Mouse (Mus musculus) brain, embryonic 18.5 days (tissue): ENCODE measurements around the gene Tmem199.

Source experiments
- DNase-seq: peaks from one replicate; pipeline ENCODE4 v3.0.0-alpha.2; 2012; ENCODE audit warnings: low read depth, low spot score

Tmem199 gene

DNA sequence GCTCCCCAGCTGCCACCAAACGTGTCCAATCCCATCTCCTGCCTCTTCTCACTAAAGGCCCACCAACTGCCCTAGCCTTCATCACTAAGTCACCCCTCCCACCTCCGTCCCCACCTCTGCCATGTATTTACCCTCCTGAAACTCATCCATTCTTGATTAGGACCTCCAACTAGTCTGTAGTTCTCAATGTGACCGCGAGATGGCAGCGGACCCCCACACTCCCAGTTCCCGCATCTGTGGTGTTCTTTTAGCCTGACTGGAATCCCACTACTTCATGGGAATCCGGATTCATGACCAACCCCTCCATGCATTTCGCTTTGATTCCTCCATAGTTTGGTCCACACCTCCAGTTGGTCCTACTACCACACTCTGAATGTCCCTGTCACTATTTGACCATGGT is 23.8 kb downstream of the Tmem199 start:
- DNase-seq = no peak

DNA sequence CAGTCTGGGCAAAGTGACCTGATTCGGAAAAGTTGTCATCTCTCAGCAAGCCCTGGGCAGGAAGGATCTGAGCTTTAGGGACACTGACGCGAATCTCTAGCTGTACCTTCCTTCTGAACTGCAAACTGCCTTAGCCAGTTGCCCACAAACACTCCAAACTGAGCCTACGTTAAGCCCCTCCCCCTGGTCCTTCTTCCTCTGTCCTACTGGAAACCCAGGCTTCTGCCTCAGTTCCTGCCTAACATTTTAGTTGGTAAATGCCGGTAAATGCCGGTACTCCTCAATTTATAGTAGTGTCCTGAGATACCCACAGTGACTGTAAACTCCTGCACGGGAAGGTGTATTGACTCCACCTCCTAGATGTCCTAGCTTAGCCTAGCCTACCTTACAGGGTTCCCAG is 28.3 kb downstream of the Tmem199 start:
- no peak for DNase-seq

DNA sequence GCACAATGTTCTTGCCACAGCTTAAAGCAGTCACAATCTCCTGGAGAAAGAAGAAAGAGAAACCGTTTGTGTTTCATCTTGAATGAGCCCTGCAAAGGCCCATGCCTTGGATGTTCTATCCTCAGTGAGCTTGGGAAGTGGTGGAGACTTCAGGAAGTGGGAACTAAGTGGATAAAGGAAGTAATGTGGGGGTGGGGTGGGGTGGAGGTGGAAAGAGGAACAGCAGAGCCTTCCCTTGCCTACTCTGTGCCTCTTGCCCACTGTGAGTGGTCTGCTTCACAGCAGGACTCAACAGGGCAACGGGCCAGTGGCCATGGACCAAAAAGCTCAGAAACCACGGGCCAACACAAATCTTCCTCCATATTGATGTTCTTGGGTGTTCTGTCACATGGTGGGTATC is 36.7 kb downstream of the Tmem199 start:
- no peak for DNase-seq

DNA sequence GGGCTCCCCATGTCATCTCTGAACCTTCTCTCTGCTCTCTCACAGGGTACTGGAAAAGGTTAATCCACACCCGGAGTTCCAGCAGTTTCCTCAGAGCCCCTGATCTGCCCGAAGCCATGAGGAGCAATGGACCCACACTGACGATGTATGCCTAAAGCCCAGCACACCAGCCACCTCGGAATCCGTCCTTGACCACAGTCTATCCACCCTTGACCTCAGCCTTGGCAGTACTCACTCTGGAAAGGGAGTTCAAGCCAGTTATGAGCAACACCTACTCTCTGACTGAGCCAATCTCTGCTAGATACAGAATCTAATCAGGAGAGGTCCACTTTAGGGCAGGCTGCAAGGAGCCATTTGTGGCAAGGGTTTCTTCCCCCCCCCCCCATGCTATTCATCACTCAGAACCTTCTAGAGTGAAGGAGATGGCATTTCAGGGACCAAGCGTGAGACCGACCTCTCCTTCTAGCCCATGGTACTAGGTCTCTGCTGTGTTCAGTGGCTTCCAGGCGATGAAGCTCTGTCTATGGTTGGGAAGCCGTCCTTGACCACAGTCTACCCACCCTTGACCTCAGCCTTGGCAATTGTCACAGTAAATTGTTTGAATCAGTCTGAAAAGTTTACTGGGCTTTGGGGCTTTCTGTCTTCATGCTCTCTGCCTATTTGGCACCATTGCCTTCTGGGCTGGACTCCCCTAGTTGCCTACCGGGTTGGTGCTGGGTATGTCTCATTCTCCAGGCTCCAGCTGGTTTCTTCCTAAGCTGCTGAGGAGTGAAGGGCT is 40.5 kb downstream of the Tmem199 start:
- no peak for DNase-seq

DNA sequence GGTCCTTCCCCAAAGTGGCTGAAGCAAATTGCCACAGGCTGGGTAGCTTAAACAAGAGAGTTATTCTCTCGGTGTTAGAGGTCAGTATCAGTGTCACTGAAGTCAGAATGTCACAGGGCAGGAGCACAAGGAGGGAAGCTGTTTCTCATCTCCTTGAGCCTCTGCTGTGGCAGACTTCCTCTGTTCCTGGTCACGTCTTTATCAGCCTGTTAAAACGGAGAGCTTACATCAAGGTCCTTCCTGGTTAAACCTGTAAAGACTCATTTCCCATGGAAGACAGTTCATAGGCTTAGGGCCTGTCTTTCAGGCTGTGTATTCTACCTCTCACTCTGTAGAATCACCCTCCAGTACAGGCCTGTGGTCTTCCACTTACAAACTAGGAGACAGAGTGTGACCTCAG is 44.0 kb downstream of the Tmem199 start:
- DNase-seq = no peak

DNA sequence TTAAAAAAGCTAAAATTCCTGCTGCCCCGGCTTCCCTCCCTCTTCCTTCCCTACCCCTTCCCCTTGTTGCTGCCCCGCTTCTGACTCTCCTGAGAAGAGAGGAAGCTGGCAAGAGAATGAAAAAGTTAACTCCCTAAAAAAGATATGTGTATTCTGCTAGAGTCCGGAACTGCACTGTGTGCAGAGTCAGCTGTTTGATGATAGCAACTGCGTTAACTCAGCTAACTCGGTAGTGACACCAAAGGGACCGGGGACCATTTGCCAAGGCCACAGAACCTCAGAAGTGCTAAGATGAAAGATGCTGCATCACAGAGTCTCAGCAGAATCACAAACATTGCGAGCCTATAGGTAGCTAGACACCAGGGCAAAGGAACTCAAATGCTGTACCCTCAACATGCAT is 44.5 kb downstream of the Tmem199 start:
- no peak for DNase-seq

DNA sequence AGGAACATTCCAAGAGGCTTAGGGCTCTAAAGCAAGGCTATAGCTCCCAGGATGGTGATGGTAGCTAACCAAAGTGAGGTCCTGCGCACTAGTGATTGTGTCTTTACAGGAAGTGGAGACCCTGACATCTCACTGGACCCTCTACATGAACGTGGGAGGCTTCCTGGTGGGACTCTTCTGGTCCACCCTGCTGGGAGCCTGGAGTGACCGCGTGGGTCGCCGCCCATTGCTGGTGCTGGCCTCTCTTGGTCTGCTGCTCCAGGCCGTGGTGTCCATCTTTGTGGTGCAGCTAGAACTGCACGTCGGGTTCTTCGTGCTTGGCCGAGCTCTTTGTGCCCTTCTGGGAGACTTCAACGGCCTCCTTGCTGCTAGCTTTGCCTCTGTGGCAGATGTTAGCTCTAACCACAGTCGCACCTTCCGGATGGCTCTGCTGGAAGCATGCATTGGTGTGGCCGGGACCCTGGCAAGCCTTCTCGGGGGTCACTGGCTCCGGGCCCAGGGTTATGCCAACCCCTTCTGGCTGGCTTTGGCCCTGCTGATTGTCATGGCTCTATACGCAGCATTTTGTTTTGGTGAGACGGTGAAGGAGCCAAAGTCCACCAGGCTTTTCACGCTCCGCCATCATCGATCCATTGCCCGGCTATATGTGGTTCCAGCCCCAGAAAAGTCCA is 45.6 kb downstream of the Tmem199 start:
- no peak for DNase-seq

DNA sequence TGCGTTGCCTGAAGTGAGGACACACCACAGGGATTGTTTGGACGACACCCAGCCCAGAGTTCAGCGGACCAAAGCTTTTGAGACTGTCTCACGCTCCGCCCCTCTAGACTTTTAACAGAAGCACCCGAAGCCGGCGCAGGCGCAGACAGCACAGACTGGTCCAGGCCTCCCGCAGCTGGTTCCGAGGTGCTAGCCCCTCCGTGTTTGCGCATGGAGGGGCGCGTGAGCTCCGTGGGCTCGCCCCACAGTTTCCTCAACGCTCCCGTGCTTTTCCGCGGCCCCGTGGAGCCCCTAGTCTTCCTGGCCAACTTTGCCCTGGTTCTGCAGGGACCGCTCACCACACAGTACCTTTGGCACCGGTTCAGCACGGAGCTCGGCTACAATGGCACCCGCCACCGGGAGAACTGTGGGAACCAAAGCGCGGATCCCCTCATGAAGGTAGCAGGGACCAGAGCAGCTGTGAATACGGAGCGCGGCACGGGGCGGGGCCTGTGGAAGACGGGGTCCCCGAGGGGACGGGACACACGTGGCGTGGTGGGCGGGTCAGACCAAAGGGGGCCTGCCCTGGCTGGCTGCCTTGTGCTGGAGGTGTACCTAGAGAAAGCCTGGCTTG is 46.3 kb downstream of the Tmem199 start, which contains the start of gene Slc46a1:
Gene Slc46a1 (plus strand): TSS at position 130 of the 613 bp plus-strand sequence.
- peak; percentile 40 for DNase-seq

DNA sequence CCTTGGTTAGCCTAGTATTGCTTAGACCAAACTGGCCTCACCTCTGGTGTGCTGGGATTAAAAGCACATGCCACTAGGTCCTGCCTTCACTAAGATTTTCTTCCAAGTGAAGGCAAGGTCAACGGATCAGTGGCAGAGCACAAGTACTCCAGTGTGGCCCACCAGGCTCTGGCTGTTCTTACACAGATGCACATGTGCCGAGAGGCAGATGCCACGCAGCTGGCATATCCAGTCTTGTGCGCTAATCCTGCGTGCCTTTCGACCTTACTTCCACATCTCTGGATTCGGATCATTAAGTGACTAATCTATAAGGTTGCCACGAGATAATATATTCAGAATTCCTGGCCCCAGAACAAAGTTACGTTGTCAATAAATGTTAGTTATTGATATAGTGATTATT is 46.9 kb downstream of the Tmem199 start:
- DNase-seq = no peak

DNA sequence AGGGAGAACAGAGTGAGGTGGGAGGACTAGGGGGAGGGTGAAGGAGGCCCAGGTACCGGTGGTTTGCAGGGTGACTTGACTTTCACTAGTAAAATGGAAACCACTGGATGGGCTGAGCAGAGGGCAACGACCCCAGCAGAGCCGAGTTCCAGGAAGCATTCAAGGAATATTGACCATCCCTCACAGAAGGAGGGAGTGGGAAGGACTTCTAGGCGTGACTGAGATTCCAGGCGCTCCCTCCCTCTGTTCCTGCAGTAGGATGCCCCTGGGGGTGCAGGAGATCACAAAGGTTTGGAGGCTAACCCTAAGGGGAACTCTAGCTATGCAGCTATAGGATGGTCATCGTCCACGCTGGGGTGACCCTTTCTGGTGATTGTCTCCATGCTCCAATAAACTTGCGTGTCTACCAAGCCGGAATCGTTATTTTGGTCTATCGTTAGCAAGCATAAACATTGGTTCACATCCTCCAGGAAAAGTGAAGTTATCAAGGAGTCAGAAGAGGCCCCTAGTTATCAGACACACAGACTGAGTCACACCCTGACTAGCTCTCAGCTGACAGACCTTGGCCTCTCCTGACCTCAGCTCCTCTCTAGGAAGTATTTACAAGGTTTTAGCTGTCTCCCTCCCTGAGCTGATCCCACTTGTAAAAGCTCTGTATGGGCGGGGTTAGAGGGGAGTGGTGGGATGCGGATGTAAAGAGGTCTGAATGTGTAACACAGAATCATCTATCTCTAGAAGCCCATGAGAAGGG is 48.5 kb downstream of the Tmem199 start:
- no peak for DNase-seq

DNA sequence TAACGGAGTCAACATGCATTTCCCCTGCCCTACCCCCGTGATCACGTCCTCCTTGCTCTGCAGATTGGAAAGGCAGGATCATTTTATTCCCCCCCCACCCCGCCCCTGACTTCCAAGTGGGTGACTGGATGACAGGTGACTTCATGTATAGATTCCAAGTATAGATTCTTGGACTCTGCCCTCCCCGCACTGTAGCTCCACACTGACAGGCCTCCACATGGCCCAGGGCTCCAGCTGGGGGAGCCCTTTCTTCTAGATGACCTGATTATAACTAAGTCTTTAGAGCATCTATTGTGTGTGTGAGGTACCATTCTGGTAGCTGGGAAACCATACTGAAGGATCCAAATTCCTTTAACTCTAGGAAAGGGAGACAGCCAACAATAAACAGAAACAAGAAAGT is 49.3 kb downstream of the Tmem199 start:
- DNase-seq = no peak

DNA sequence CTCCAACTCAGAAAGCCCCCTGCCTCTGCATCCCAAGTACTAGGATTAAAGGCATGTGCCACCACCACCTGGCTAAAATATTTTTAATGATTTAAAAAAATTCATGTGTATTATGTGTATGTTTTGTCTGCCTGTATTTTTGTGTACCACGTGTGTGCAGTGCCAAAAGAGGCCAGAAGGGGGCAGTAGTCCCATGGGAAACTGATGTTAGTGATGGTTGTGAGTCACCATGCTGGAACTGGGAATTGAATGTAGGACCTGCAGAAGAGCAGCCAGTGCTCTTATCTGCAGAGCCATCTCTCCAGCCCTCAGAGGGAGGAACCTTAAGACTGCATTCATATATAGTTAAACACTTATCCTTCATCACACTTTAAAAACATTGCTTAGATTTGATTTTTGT is 50.1 kb downstream of the Tmem199 start:
- DNase-seq = no peak

DNA sequence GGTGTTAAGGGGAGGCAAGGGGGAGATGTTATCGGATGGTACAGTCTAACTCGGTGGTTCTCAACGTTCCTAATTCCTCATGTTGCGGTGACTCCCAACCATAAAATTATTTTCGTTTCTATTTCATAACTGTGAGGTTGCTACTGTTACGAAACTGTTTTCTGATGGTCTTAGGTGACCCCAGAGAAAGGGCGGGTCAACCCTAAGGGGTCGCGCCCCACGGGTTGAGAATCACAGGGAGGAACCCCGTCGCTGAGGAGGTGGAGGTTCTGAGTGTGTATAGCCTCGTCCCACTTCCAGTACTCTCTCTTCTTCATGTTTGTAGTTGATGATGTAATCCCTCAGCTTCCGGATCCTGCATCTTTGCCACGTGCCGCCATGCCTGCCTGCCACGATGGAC is 53.2 kb downstream of the Tmem199 start:
- DNase-seq = no peak
